Mouse (Mus musculus) kidney, postnatal 36 days (tissue): ENCODE data around the gene Kiz.

ENCODE experiments used
- DNase-seq, 2 experiments: peaks; one replicate each; pipeline ENCODE4 v3.0.0; 2021 to 2022; ENCODE audit warnings: mixed read lengths in 2 of 2

Kiz gene

DNA sequence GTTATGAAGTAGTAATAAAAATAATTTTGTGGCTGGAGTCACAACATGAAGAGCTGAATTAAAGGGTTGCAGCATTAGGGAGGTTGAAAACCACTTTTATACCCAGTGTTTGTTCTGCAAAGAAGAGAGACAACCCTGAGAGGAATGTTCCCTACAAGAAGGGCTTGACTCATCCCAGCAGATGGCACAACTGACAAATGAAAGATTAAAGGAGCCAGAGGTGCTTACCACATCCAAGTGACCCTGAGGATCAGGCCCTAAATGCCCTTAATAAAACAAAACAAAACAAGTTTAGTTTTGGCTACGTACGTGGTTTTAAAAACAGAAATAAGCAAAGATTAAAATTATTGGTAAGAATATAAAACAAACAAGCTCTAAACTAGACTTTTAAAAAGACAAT, 129.2 kb downstream of the Kiz start:
- DNase-seq = no peak

DNA sequence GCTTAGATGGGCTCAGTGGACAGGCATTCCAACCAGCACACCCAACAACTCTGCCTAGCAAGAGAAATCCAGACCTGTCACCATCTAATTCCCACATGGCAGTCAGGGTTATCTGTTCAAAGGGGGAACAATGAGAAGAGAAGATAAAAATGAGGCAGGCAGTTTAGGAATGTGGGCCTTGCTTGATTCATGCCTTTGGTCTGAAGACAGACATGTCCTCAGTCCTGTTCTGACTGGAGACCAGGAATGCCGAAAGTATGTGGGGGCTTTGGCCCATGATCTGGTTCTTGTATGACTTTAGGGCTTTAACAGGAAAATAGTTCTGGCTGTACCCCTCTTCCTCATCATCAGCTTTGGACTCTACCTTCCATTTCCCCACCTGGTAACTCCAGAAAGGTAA, 130.1 kb downstream of the Kiz start:
- DNase-seq = no peak

DNA sequence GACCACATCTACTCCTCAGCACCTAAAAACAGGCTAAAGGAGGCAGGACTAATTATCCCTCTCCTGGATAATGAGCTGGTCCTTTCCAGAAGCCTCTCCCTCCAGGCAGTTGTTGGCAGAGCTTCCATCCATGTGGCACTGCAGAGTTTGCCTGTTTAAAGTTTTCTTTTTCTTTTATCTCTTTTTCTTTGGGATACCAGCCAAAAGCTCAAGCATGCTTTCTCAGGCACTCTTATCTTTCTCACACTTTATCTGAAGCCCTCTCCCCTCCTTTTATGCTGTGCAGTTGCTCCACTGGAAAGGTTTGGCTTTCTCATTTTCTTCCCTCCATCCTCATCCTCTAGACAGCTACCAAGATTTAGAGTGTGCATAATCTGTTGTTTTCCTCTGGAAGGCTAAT, 130.8 kb downstream of the Kiz start:
- DNase-seq = no peak

DNA sequence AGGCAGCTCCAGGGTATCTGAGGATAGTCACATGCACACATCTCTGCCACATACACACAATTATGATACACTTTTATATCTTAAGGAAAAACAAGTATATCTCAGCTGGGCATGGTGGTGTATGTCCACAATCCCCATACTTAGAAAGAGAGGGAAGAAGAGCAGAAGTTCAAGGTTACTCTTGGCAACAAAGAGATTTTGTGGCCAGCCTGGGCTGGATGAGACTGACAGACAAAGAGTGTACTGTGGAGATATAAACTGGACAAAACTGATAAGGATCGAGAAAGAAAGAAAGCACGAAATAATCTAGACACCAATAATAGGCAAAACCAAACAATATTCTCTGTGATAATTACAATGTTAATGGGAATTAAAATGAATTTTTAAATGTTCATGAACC, 151.6 kb downstream of the Kiz start:
- no peak for DNase-seq

DNA sequence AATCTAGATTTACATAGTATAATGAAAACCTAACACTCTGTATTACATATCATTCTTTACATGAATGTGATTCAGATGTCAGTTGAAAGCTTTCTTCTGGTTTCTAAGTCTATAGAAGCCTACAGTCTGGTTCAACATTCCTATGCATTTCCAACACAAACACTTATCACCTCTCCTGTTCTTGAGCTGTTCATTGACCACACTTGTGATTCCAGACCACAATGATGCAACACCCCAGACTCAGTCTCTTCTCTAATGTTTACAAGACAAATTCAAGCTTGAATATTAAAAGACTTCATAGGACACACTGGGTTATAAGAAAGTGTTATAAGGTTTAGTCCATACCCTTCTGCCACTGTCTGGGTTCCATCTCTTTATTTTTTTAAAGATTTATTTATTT, 153.4 kb downstream of the Kiz start:
- no peak for DNase-seq

DNA sequence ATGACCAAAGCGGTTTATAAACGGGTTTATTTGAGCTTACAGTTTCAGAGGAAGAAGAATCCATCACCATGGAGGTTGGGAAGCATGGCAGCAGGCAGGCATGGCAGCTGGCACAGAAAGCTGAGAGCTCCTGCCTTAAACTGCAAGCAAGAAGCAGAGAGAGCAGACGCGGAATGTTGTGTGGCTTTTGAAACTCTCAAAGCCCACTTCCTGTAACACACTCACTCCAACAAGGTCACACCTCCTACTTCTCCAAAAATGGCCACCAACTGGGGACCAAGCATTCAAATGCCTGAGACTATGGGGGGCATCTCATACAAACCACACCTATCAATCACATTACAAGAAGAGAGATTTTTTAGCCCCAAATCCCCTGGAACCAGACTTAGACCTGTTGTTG, 154.5 kb downstream of the Kiz start:
- no peak for DNase-seq

DNA sequence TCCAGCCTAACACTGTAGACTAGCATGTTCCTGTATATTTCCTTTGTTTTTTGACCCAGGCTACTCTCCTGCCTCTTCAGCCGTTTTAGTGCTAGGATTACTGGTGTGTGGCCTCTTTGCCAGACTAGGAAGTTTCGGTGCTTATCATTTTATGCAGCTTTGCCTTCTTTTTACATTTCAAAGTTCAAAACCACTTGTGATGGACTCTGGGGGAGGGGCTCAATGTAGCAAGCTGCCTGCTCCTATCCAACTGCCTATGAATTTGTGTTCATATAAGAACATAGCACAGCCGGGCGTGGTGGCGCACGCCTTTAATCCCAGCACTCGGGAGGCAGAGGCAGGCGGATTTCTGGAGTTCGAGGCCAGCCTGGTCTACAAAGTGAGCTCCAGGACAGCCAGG, 155.3 kb downstream of the Kiz start:
- DNase-seq = no peak

DNA sequence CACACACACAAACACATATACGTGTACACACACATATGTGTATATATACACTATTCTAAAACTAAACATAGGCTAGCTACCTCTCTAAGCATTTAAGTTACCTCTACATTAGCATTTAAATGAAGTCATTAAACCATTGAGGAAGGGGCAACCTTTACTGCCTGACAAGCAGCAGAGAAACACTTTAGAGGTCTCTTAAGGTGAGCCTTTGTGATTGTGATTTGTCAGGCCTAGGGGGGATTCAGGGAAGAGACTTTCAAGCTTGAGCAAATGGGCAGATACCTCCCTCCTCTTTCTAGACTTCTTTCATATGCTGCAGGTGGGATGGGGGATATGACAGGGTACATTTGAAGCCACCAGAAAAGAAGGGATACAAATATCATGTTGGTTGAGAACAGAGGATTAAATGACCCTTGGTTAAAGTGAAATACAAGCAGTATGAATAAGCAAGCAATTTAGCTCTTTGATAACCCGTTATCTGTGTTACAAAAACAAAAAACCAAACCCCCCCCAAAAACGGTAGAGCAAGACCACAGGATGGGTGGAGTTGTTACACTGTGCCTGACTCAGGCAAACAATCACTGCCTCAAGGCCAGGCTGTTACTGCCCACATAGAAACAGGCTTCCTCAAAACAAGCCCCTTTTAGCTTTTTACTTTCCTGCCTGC, 155.9 kb downstream of the Kiz start:
- no peak for DNase-seq

DNA sequence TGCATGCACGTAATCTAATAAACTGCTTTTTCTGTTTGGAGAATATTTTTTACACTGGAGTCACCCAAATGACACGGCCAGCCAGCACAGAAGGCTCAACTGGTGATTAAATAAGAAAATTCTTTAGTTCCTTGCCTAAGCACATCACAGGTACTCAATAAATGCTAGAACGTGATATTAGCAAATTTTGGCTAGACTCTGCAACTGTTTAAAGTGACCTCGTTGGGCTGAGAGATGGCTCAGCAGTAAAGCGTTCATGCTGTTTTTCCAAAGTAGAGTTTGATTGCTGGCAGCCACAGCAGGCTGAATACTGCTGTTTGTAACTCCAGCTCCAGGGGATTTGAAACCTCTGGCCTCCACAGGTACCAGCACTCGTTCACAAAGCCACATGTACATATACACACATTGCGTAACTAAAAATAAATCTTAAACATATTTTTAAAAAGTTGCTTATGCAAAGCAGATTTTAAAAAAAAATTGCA, 156.5 kb downstream of the Kiz start:
- DNase-seq = peak in 1 of 2 experiments; percentile 4

DNA sequence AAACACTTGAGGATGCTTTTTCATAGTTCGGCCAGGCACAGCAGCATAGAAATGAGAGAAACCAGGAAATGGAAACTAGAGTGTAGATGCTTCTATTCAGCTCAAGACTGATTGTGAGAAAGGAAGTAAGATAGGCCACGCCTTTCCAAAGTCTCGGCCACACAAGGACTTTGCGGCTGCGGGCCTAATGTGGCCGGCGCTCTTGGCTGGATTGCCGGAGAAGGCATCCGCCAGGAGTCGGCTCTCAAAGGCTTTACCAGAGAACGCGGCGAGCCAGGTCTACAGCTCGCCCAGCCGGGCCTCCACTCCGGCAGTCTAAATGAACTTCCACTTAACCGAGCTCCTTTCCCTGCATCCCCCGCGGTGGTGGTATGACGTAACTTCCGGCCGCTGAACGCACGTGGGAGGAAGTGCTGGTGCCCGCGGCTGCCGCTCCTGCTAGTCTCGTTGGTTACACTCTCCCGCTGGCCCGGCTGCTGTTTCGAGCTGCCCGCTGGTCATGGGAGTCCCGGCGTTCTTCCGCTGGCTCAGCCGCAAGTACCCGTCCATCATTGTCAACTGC, 157.0 kb downstream of the Kiz start, which contains the start of gene Xrn2:
Xrn2 (plus strand) TSS at position 374 of the 562 bp plus-strand sequence.
- DNase-seq = peak; percentile 96

DNA sequence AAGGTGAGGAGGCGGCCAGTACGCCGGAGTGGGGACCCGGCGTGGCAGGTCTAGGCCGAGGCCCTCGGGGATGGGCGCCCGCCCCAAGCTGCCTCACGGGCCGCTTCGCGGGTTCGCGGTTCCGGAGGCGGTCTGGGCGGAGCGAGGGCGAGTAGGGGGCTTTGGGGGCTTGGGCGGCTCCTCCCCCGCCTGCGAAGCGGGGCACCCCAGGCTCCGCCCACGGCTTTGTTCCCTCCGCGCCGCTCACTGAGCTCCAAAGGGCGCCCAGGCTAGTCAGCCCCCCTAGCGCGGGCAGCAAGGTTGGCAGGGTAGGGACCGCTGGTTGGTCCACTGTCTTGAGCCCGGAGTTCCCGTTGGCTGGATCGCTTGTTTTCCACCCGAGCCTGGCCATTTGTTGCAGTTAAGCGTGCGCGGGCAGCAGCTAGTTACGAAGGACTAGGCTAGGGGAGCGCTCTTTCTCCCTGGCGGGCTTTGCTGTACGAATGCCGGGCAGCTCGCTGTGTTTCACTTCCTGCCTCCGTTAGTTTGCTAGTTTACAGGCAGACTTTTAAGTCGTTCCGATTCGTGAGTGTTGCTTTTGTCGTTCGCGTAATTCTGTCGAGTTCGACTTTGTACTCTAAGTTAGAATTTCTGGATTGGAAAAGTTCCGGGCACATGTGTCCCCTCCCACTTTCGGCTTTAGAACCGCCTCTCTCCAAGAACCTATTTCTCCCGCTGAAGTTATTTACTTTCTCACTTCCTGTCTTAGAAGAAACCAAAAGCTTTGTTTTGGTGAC, 157.7 kb downstream of the Kiz start:
- peak; percentile 79 to 80 for DNase-seq

DNA sequence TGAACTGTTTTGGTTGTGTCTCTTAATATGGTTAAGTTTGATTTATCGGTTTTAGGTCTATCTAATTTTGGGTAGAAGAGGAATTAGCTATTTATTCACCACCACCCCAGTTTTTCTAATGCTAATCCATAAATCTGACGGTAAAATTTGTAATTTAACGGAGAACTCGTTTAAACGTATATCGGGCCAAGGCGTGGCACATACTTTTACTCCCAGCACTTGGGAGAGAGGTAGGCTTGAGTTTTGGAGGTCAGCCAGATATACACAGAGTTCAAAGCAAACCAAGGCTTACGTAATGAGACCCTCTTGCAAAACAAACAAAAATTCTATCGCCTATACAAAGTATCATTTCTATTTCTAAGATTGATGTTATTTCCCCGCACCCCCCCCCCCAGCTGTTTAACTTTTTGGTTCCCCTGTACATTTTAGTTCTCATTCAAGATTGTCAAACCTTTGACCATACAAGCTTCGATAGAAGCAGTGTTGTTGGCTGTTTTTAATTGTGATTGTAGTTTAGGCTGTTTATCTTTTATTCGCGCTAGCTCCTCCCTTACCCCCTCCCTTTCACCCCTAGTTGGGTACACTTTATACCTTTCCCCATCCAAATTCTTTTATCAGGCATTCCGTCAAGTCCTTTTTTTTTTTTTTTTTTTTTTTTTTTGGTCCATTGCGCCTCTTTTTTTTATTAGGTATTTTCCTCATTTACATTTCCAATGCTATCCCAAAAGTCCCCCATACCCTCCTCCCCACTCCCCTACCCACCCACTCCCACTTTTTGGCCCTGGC, 158.6 kb downstream of the Kiz start:
- DNase-seq = peak; percentile 10 to 38
